Mouse (Mus musculus) embryonic facial prominence, embryonic 12.5 days (tissue): ENCODE data around the gene 2310046K23Rik. TPM values are rescaled to one million over a fixed set of nuclear protein-coding genes. Genes with fewer than 3 reads are reported as not detected.

Experiments
- ATAC-seq: fragments of 200-750 bp; cut with Nextera tagmentation; 2 replicates; pipeline ENCODE4 v1.8.0; 2017; ENCODE audit not compliant: insufficient number of reproducible peaks, insufficient read depth, low FRiP score, low TSS enrichment
- H3K27ac ChIP-seq: fragments of 300-500 bp; sonication (generic); 2 replicates; pipeline ENCODE4 v1.5.1; 2016; ENCODE audit warnings: mild to moderate bottlenecking
- H3K27me3 ChIP-seq: fragments of 300-500 bp; sonication (generic); 2 replicates; pipeline ENCODE4 v1.6.1; 2016; ENCODE audit warnings: mild to moderate bottlenecking, moderate library complexity
- H3K36me3 ChIP-seq: fragments of 300-500 bp; sonication (generic); 2 replicates; pipeline ENCODE4 v1.6.1; 2016; ENCODE audit warnings: mild to moderate bottlenecking
- H3K4me1 ChIP-seq: fragments of 300-500 bp; sonication (generic); 2 replicates; pipeline ENCODE4 v1.6.1; 2016
- H3K4me2 ChIP-seq: fragments of 300-500 bp; sonication (generic); replicated peaks from 2 replicates; pipeline ENCODE4 v1.6.1; 2016; ENCODE audit warnings: mild to moderate bottlenecking, moderate library complexity
- H3K4me3 ChIP-seq: fragments of 300-500 bp; sonication (generic); 2 replicates; pipeline ENCODE4 v1.5.1; 2016; ENCODE audit warnings: mild to moderate bottlenecking
- H3K9ac ChIP-seq: fragments of 300-500 bp; sonication (generic); 2 replicates; pipeline ENCODE4 v1.6.1; 2016; ENCODE audit warnings: mild to moderate bottlenecking, moderate library complexity
- H3K9me3 ChIP-seq: fragments of 300-500 bp; sonication (generic); 2 replicates; pipeline ENCODE4 v1.6.1; 2016; ENCODE audit warnings: mild to moderate bottlenecking, moderate library complexity
- WGBS: fragments of 180-500 bp; shearing (Covaris S2); methylation state at CpG from one replicate; pipeline ENCODE4 v1.1.7; 2016; 5-methylcytosine and 5-hydroxymethylcytosine counted together
- polyA plus RNA-seq: library from polyadenylated mRNA; unstranded; fragments of >200 nt; fragmentation: Nextera tagmentation; extraction: Ambion mirVana; gene quantifications from 2 replicates; pipeline ENCODE4 v1.2.1, GENCODE M21; 2016

2310046K23Rik gene
- not detected in 2 replicates for polyA plus RNA-seq

DNA sequence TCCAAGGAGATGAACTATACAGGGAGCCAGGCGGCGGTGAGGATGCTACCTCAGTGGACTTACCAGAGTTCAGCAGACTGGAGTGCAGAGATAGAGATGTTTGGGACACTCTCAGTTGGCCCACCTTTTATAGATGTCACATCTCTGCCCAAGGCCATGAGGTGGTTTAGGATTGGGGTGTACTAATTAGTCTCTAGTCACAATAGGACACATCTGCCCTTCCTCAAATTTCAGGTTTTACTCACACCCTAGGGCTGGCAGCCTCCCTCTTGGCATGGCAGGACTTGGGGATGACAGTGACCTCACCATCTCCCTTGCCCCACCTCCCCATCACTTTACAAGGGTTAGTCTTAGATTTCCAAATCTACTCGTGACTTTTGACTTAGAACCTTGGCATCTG lies at the start of gene 2310046K23Rik:
Gene 2310046K23Rik (minus strand): TSS at position 101 of the 400 bp plus-strand sequence.
- WGBS, result 93% methylated on average over 3 of the region's 3 CpGs
- no peak within 1 kb of the TSS for H3K27ac ChIP-seq
- no peaks in the 10 kb centered on the region for H3K4me1 ChIP-seq
- H3K9ac ChIP-seq, result no peak within 1 kb of the TSS
- no peak within 1 kb of the TSS for H3K4me3 ChIP-seq
- ATAC-seq, result no peak
- no peaks in the 10 kb centered on the region for H3K9me3 ChIP-seq
- H3K4me2 ChIP-seq, result no peak within 1 kb of the TSS
- H3K27me3 ChIP-seq, result no peaks in the 10 kb centered on the region
- no peaks in the 10 kb centered on the region for H3K36me3 ChIP-seq

- Histone ChIP-seq H3K4me1 (no peaks in the 10 kb centered on the region), H3K27ac (no peak overlapping the region), H3K4me3 (no peak overlapping the region), H3K36me3 (no peaks in the 10 kb centered on the region), H3K9me3 (no peaks in the 10 kb centered on the region), H3K4me2 (no peak overlapping the region), H3K27me3 (no peaks in the 10 kb centered on the region), H3K9ac (no peak overlapping the region)
- no peak for ATAC-seq
- 58% methylated on average over 3 of the region's 3 CpGs for WGBS
Measured at GRCm38 (mm10) chr3:92583164-92583826, 49.0 kb upstream of the 2310046K23Rik start.

DNA sequence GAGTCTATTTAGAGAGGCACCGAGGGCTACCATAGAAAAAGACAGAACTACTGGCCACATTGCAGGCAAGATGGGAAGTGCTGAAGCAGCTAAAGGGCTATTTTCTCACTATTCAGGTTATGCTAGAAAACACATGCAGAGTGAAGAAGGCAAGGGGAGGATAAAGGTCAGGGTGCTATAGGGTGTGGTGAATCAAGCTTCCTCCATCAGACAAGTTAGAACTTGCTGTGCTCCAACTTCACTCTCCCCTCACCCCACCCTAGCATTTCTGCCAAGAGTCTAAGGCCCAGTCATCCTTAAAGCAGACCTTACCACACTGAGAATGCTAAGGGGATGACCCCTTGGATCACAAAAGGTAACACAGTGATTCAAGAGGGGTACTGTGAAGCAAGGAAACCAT lies 45.2 kb upstream of the 2310046K23Rik start:
- WGBS, result 88% methylated on average over 1 of the region's 1 CpGs
- H3K27ac ChIP-seq, result no peak overlapping the region

GRCm38 (mm10) chr3:92578652-92579413 lies 44.5 kb upstream of the 2310046K23Rik start:
- Histone ChIP-seq H3K27ac (no peak overlapping the region), H3K27me3 (no peaks in the 10 kb centered on the region), H3K9me3 (no peaks in the 10 kb centered on the region), H3K36me3 (no peaks in the 10 kb centered on the region), H3K4me1 (no peaks in the 10 kb centered on the region), H3K4me3 (no peak overlapping the region), H3K9ac (no peak overlapping the region), H3K4me2 (no peak overlapping the region)
- no peak for ATAC-seq
- WGBS, result 73% methylated on average over 4 of the region's 4 CpGs

More for the DNA sequence above, 45.2 kb upstream of the 2310046K23Rik start:
- no peak overlapping the region for H3K9ac ChIP-seq
- H3K4me3 ChIP-seq, result no peak overlapping the region
- H3K27me3 ChIP-seq, result no peaks in the 10 kb centered on the region
- no peak overlapping the region for H3K4me2 ChIP-seq
- ATAC-seq, result no peak
- H3K4me1 ChIP-seq, result no peaks in the 10 kb centered on the region
- no peaks in the 10 kb centered on the region for H3K36me3 ChIP-seq
- H3K9me3 ChIP-seq, result no peaks in the 10 kb centered on the region

DNA sequence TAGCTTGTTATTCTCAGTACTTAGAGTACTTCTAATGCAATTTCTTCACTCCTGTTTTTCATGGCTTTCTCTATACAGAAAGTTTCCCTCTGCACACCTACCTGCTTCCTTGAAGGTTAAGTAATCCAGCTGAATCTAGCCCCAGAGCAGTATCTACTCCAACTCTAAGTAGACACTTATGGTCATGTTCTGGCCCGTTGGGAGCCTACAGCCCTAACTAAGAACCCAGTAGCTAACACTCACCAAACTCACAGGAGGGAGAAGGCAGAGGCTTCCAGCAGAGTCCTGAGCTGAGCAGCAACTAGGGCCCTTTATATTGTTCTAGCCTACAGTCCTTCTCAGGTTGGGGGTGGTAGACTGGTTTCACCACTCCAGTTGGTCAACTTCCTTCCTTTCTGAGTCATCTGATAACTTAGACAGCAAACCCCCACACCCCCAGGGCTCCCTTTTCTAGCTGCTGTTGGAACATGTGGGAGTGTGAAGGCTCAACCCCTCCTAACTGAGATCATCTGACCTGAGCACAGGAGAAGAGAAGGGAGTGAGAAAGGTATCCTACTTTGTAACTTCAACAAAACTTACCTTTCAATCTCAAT lies 39.2 kb upstream of the 2310046K23Rik start, which contains the start of gene Ivl:
Gene Ivl (minus strand): TSS at position 287 of the 593 bp plus-strand sequence.
- H3K9me3 ChIP-seq, result no peaks in the 10 kb centered on the region
- no peaks in the 10 kb centered on the region for H3K36me3 ChIP-seq
- no peak within 1 kb of the TSS for H3K4me2 ChIP-seq
- no peaks in the 10 kb centered on the region for H3K27me3 ChIP-seq
- no peak within 1 kb of the TSS for H3K27ac ChIP-seq
- no peak for ATAC-seq
- WGBS, result 82% methylated on average over 1 of the region's 1 CpGs
- no peaks in the 10 kb centered on the region for H3K4me1 ChIP-seq
- no peak within 1 kb of the TSS for H3K9ac ChIP-seq
- H3K4me3 ChIP-seq, result no peak within 1 kb of the TSS

- Histone ChIP-seq H3K27me3 (no peaks in the 10 kb centered on the region), H3K4me2 (no peak overlapping the region), H3K36me3 (no peaks in the 10 kb centered on the region), H3K27ac (no peak overlapping the region), H3K9ac (no peak overlapping the region), H3K4me3 (no peak overlapping the region), H3K4me1 (no peaks in the 10 kb centered on the region), H3K9me3 (no peaks in the 10 kb centered on the region)
- no peak for ATAC-seq
- 63% methylated on average over 2 of the region's 2 CpGs for WGBS
Measured at GRCm38 (mm10) chr3:92572514-92573155, 38.3 kb upstream of the 2310046K23Rik start.

GRCm38 (mm10) chr3:92568752-92569151 lies 34.4 kb upstream of the 2310046K23Rik start:
- ATAC-seq, result no peak
- H3K36me3 ChIP-seq, result no peaks in the 10 kb centered on the region

DNA sequence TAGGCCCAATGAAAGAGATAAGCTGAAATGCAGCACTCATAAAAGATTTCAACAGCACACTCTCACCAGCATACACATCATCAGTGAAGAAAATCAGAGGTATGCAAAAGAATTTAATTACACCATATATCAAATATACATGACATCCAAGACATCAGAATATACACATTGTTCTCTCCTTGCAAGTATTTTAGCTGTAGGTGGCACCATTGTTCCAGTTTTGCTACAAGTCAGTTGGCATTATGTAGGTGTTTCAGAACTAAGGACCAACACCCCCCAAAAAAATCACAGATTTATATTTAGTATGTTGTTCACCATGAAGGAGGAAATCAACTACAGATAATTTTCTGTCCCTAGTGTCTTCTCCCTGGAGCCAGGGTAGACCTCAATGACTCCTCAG lies 31.1 kb upstream of the 2310046K23Rik start:
- Histone ChIP-seq H3K27ac (no peak overlapping the region), H3K4me2 (no peak overlapping the region), H3K36me3 (no peaks in the 10 kb centered on the region), H3K9me3 (no peaks in the 10 kb centered on the region), H3K9ac (no peak overlapping the region), H3K4me3 (no peak overlapping the region), H3K27me3 (no peaks in the 10 kb centered on the region), H3K4me1 (no peaks in the 10 kb centered on the region)
- ATAC-seq, result no peak

More at GRCm38 (mm10) chr3:92568752-92569151, 34.4 kb upstream of the 2310046K23Rik start:
- Histone ChIP-seq H3K9me3 (no peaks in the 10 kb centered on the region), H3K4me3 (no peak overlapping the region), H3K9ac (no peak overlapping the region), H3K4me2 (no peak overlapping the region), H3K4me1 (no peaks in the 10 kb centered on the region), H3K27ac (no peak overlapping the region), H3K27me3 (no peaks in the 10 kb centered on the region)
- WGBS, result 91% methylated on average over 2 of the region's 2 CpGs

GRCm38 (mm10) chr3:92512325-92512724 lies 22.0 kb downstream of the 2310046K23Rik start:
- Histone ChIP-seq H3K9me3 (no peaks in the 10 kb centered on the region), H3K36me3 (no peaks in the 10 kb centered on the region), H3K27me3 (no peaks in the 10 kb centered on the region), H3K9ac (no peak overlapping the region), H3K4me3 (no peak overlapping the region), H3K4me2 (no peak overlapping the region), H3K4me1 (no peaks in the 10 kb centered on the region), H3K27ac (no peak overlapping the region)
- ATAC-seq, result no peak

DNA sequence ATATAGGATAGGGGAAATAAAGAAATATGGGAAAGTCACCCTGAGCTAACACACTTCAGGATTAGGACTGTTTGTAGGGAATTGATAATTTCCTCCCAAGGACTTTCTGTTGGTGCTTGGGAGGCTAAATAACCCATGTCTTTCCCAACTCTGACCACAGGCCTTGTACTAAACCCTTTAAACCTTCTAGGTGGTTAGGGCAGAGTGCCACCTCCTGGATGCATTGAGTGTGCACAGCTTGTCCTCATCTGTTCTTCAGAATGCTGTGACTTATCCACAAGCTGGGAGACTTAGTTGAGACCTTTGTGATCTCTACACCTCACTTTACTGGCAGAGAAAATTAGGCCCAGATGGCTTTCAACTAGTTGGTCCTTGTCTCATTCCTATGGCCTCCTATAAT lies 23.5 kb downstream of the 2310046K23Rik start:
- H3K27ac ChIP-seq, result no peak overlapping the region
- no peaks in the 10 kb centered on the region for H3K4me1 ChIP-seq
- H3K4me3 ChIP-seq, result no peak overlapping the region
- H3K9ac ChIP-seq, result no peak overlapping the region
- no peak overlapping the region for H3K4me2 ChIP-seq
- no peaks in the 10 kb centered on the region for H3K36me3 ChIP-seq
- no peaks in the 10 kb centered on the region for H3K27me3 ChIP-seq
- no peak for ATAC-seq
- no peaks in the 10 kb centered on the region for H3K9me3 ChIP-seq

- Histone ChIP-seq H3K36me3 (no peaks in the 10 kb centered on the region), H3K9ac (no peak overlapping the region), H3K4me3 (no peak overlapping the region), H3K4me2 (no peak overlapping the region), H3K4me1 (no peaks in the 10 kb centered on the region), H3K27me3 (no peaks in the 10 kb centered on the region), H3K27ac (no peak overlapping the region), H3K9me3 (no peaks in the 10 kb centered on the region)
- WGBS, result 82% methylated on average over 1 of the region's 1 CpGs
- ATAC-seq, result no peak
Measured at GRCm38 (mm10) chr3:92508185-92508584, 26.1 kb downstream of the 2310046K23Rik start.
